Mouse (Mus musculus): ENCODE results near the gene Obp2a. TPM values are rescaled to one million over a fixed set of nuclear protein-coding genes. Genes with fewer than 3 reads are reported as not detected.

The Obp2a gene
- polyA plus RNA-seq (2012; rRNA removed; ENCODE audit: low replicate concordance): not detected in 2 replicates

GRCm38 (mm10) chr2:25699743-25700142, at the start of gene Obp2a:
TSS of gene Obp2a (plus strand) at chr2:25700043.

GRCm38 (mm10) chr2:25652902-25653301, 46.9 kb upstream of the Obp2a start, which contains the start of gene Lcn8:
TSS of gene Lcn8 (plus strand) at chr2:25653120.

GRCm38 (mm10) chr2:25657652-25658051, 42.2 kb upstream of the Obp2a start, which contains the start of gene Lcn5:
TSS of gene Lcn5 (plus strand) at chr2:25657952.

GRCm38 (mm10) chr2:25676486-25676885, 23.4 kb upstream of the Obp2a start, which contains the start of gene Lcn6:
TSS of gene Lcn6 (plus strand) at chr2:25676786.

GRCm38 (mm10) chr2:25682426-25682825, 17.4 kb upstream of the Obp2a start, which contains the start of gene Lcn10:
TSS of gene Lcn10 (plus strand) at chr2:25682726.

GRCm38 (mm10) chr2:25706643-25707481, 7.0 kb downstream of the Obp2a start, which contains the start of gene Bmyc:
TSS of gene Bmyc (plus strand) at chr2:25706739.

GRCm38 (mm10) chr2:25736709-25737108, 36.9 kb downstream of the Obp2a start, which contains the start of gene Obp2b:
TSS of gene Obp2b (plus strand) at chr2:25737009.

Other genes with a start within 250 kb of the Obp2a start
- gene Clic3, start 243.2 kb upstream of the Obp2a start, polyA plus RNA-seq (2012; rRNA removed; ENCODE audit: low replicate concordance): 1.9 and 14.3 TPM in 2 replicates
- 81.4 and 115 TPM in 2 replicates for gene Paxx, start 238.9 kb upstream of the Obp2a start, polyA plus RNA-seq (2012; rRNA removed; ENCODE audit: low replicate concordance)
- gene Ptgds, start 230.0 kb upstream of the Obp2a start, polyA plus RNA-seq (2012; rRNA removed; ENCODE audit: low replicate concordance): 0.74 TPM in 1 of 2 replicates, not detected in the other
- gene Lcn12, start 206.1 kb upstream of the Obp2a start, polyA plus RNA-seq (2012; rRNA removed; ENCODE audit: low replicate concordance): not detected in 2 replicates
- 40.4 and 40.9 TPM in 2 replicates for gene Fbxw5, start 199.3 kb upstream of the Obp2a start, polyA plus RNA-seq (2012; rRNA removed; ENCODE audit: low replicate concordance)
- gene C8g, start 198.3 kb upstream of the Obp2a start, polyA plus RNA-seq (2012; rRNA removed; ENCODE audit: low replicate concordance): 4.0 and 9.4 TPM in 2 replicates
- 9.0 and 10.8 TPM in 2 replicates for gene Traf2, start 153.1 kb upstream of the Obp2a start, polyA plus RNA-seq (2012; rRNA removed; ENCODE audit: low replicate concordance)
- gene Edf1, start 142.2 kb upstream of the Obp2a start, polyA plus RNA-seq (2012; rRNA removed; ENCODE audit: low replicate concordance): 164 and 294 TPM in 2 replicates
- gene Mamdc4, start 125.2 kb upstream of the Obp2a start, polyA plus RNA-seq (2012; rRNA removed; ENCODE audit: low replicate concordance): 1.1 and 1.9 TPM in 2 replicates
- gene Phpt1, start 124.8 kb upstream of the Obp2a start, polyA plus RNA-seq (2012; rRNA removed; ENCODE audit: low replicate concordance): 19.8 and 30.6 TPM in 2 replicates
- gene Ajm1, start 118.3 kb upstream of the Obp2a start, polyA plus RNA-seq (2012; rRNA removed; ENCODE audit: low replicate concordance): 1.4 and 1.7 TPM in 2 replicates
- 56.5 and 60.5 TPM in 2 replicates for gene Rabl6, start 91.5 kb upstream of the Obp2a start, polyA plus RNA-seq (2012; rRNA removed; ENCODE audit: low replicate concordance)
- gene Ccdc183, start 82.4 kb upstream of the Obp2a start, polyA plus RNA-seq (2012; rRNA removed; ENCODE audit: low replicate concordance): not detected in 2 replicates
- gene Tmem141, start 78.0 kb upstream of the Obp2a start, polyA plus RNA-seq (2012; rRNA removed; ENCODE audit: low replicate concordance): 9.9 and 11.7 TPM in 2 replicates
- gene Fcna, start 72.0 kb upstream of the Obp2a start, polyA plus RNA-seq (2012; rRNA removed; ENCODE audit: low replicate concordance): 0.89 and 1.2 TPM in 2 replicates
- not detected in 2 replicates for gene Lcn8, start 46.9 kb upstream of the Obp2a start, polyA plus RNA-seq (2012; rRNA removed; ENCODE audit: low replicate concordance)
- not detected in 2 replicates for gene Lcn5, start 42.1 kb upstream of the Obp2a start, polyA plus RNA-seq (2012; rRNA removed; ENCODE audit: low replicate concordance)
- not detected in 2 replicates for gene Lcn6, start 23.3 kb upstream of the Obp2a start, polyA plus RNA-seq (2012; rRNA removed; ENCODE audit: low replicate concordance)
- gene Lcn10, start 17.3 kb upstream of the Obp2a start, polyA plus RNA-seq (2012; rRNA removed; ENCODE audit: low replicate concordance): not detected in 2 replicates
- 28.7 and 33.0 TPM in 2 replicates for gene Bmyc, start 6.7 kb downstream of the Obp2a start, polyA plus RNA-seq (2012; rRNA removed; ENCODE audit: low replicate concordance)
- gene Obp2b, start 37.0 kb downstream of the Obp2a start, polyA plus RNA-seq (2012; rRNA removed; ENCODE audit: low replicate concordance): not detected in 2 replicates
- not detected in 2 replicates for gene Lcn3, start 65.5 kb downstream of the Obp2a start, polyA plus RNA-seq (2012; rRNA removed; ENCODE audit: low replicate concordance)
- not detected in 2 replicates for gene Lcn11, start 77.0 kb downstream of the Obp2a start, polyA plus RNA-seq (2012; rRNA removed; ENCODE audit: low replicate concordance)
- not detected in 2 replicates for gene Gm13539, start 82.2 kb downstream of the Obp2a start, polyA plus RNA-seq (2012; rRNA removed; ENCODE audit: low replicate concordance)
- gene Glt6d1, start 115.8 kb downstream of the Obp2a start, polyA plus RNA-seq (2012; rRNA removed; ENCODE audit: low replicate concordance): not detected in 2 replicates
- not detected in 2 replicates for gene Lcn9, start 123.1 kb downstream of the Obp2a start, polyA plus RNA-seq (2012; rRNA removed; ENCODE audit: low replicate concordance)
- not detected in 2 replicates for gene Sohlh1, start 147.2 kb downstream of the Obp2a start, polyA plus RNA-seq (2012; rRNA removed; ENCODE audit: low replicate concordance)
- gene Kcnt1, start 163.7 kb downstream of the Obp2a start, polyA plus RNA-seq (2012; rRNA removed; ENCODE audit: low replicate concordance): 2.1 and 2.4 TPM in 2 replicates